ENCODE assay signal across 11 mouse cellular contexts in genomic region chr4:132247451-132247997, GRCm38 (mm10). TPM values are rescaled to one million over a fixed set of nuclear protein-coding genes. Genes with fewer than 3 reads are reported as not detected.
DNase-seq lines count a peak whose midpoint lies in the region; ATAC-seq and TF ChIP-seq lines count a peak whose summit lies in the region.
"Had no signal": no experiment of that assay in that cellular context is flagged by ENCODE, and none has a peak within 500 bp of the region (broad histone marks: within the 10 kb centered on the region; RNA-seq: fewer than 3 reads in every experiment).

No protein-coding gene starts in this region.

- peaks cover 45% of the 10 kb centered on the region for H3K36me3 ChIP-seq in heart, embryonic 15.5 days
- peaks cover 83% of the 10 kb centered on the region for H3K36me3 ChIP-seq in heart, embryonic 10.5 days
- H3K36me3 ChIP-seq in lung, embryonic 15.5 days = peaks cover 75% of the 10 kb centered on the region
- H3K36me3 ChIP-seq in liver, embryonic 13.5 days = peaks cover 82% of the 10 kb centered on the region

- H3K4me1 ChIP-seq in heart, embryonic 15.5 days (replicated peaks) = peaks cover 5% of the 10 kb centered on the region; the same call in 1 of the 2 replicates
- no peaks in the 10 kb centered on the region for H3K4me1 ChIP-seq in heart, embryonic 10.5 days
- H3K4me1 ChIP-seq in lung, embryonic 15.5 days = no peaks in the 10 kb centered on the region
- peaks cover 2% of the 10 kb centered on the region; the same call in 1 of the 2 replicates for H3K4me1 ChIP-seq in lung, adult 2 months (ENCODE audit: control insufficient read depth, insufficient read depth, low read length)
- peaks cover 39% of the 10 kb centered on the region for H3K4me1 ChIP-seq in liver, embryonic 13.5 days (replicated peaks)
- H3K4me1 ChIP-seq: forebrain, embryonic 13.5 days; midbrain, embryonic 10.5 days had no signal

- H3K4me3 ChIP-seq in heart, embryonic 15.5 days = no peak overlapping the region
- H3K4me3 ChIP-seq in heart, embryonic 10.5 days = no peak overlapping the region
- H3K4me3 ChIP-seq in lung, embryonic 15.5 days = no peak overlapping the region
- no peak overlapping the region for H3K4me3 ChIP-seq in lung, adult 2 months (replicated peaks; ENCODE audit: extremely low read depth, low read depth, low read length)
- no peak overlapping the region for H3K4me3 ChIP-seq in liver, embryonic 13.5 days (replicated peaks)
- H3K4me3 ChIP-seq: forebrain, embryonic 13.5 days; midbrain, embryonic 10.5 days had no signal

- no peaks in the 10 kb centered on the region for H3K9me3 ChIP-seq in heart, embryonic 15.5 days (replicated peaks)
- H3K9me3 ChIP-seq in heart, embryonic 10.5 days = no peaks in the 10 kb centered on the region
- no peaks in the 10 kb centered on the region for H3K9me3 ChIP-seq in lung, embryonic 15.5 days
- no peaks in the 10 kb centered on the region for H3K9me3 ChIP-seq in liver, embryonic 13.5 days (replicated peaks)
- H3K9me3 ChIP-seq: forebrain, embryonic 13.5 days; midbrain, embryonic 10.5 days had no signal

- H3K27ac ChIP-seq in heart, embryonic 15.5 days = 0 out of 2 replicates have a peak overlapping the region, but pooled peaks have one; percentile 13
- no peak overlapping the region for H3K27ac ChIP-seq in heart, embryonic 10.5 days
- H3K27ac ChIP-seq in lung, embryonic 15.5 days = 0 out of 2 replicates have a peak overlapping the region, but pooled peaks have one; percentile 22
- peak overlapping the region; percentile 30 for H3K27ac ChIP-seq in liver, embryonic 13.5 days
- H3K27ac ChIP-seq: midbrain, embryonic 10.5 days had no signal

- WGBS in heart, embryonic 15.5 days = 68% methylated on average over 5 of the region's 5 CpGs
- WGBS in heart, embryonic 10.5 days = 74% methylated on average over 5 of the region's 5 CpGs
- 68% methylated on average over 5 of the region's 5 CpGs for WGBS in lung, embryonic 15.5 days
- WGBS in lung, adult 2 months = 45% methylated on average over 5 of the region's 5 CpGs
- WGBS in liver, embryonic 13.5 days (ENCODE audit: insufficient replicate concordance) = 50% methylated on average over 5 of the region's 5 CpGs

- no peak for TF ChIP-seq POLR2A in lung, adult 2 months (IDR thresholded peaks at IDR 0.05; ENCODE audit: borderline replicate concordance, extremely low read depth, low read depth, low read length)

- no peak overlapping the region for H3K9ac ChIP-seq in heart, embryonic 15.5 days
- H3K9ac ChIP-seq in lung, embryonic 15.5 days = no peak overlapping the region
- no peak overlapping the region for H3K9ac ChIP-seq in liver, embryonic 13.5 days
- H3K9ac ChIP-seq: forebrain, embryonic 13.5 days had no signal

- H3K27me3 ChIP-seq in heart, embryonic 15.5 days = no peaks in the 10 kb centered on the region
- H3K27me3 ChIP-seq in heart, embryonic 10.5 days (ENCODE audit: insufficient read depth, poor library complexity, severe bottlenecking) = no peaks in the 10 kb centered on the region
- H3K27me3 ChIP-seq in lung, embryonic 15.5 days = no peaks in the 10 kb centered on the region
- H3K27me3 ChIP-seq in liver, embryonic 13.5 days = no peaks in the 10 kb centered on the region
- H3K27me3 ChIP-seq: forebrain, embryonic 13.5 days had no signal

- TF ChIP-seq CTCF in lung, adult 2 months (IDR thresholded peaks at IDR 0.05; ENCODE audit: insufficient read depth, low read length) = no peak

- ATAC-seq in heart, embryonic 15.5 days (replicated peaks; ENCODE audit: insufficient number of reproducible peaks, insufficient read depth, low FRiP score, low read depth) = peak; percentile 47; the same call in 1 of the 2 replicates
- peak; percentile 79 for ATAC-seq in lung, embryonic 15.5 days (ENCODE audit: borderline replicate concordance, extremely low read depth, low FRiP score, low TSS enrichment)
- ATAC-seq in liver, embryonic 13.5 days (ENCODE audit: low read depth) = peak; percentile 66
- ATAC-seq in monocyte, adult 5-6 weeks (replicated peaks; ENCODE audit: insufficient number of reproducible peaks, low FRiP score, low TSS enrichment, poor library complexity, severe bottlenecking) = peak; percentile 94
- no peak for ATAC-seq in erythroblast, adult 5-6 weeks (replicated peaks; ENCODE audit: low FRiP score, poor library complexity, severe bottlenecking)
- ATAC-seq: forebrain, embryonic 13.5 days had no signal

- no peak overlapping the region for H3K4me2 ChIP-seq in heart, embryonic 15.5 days
- H3K4me2 ChIP-seq in lung, embryonic 15.5 days = no peak overlapping the region
- no peak overlapping the region for H3K4me2 ChIP-seq in liver, embryonic 13.5 days
- H3K4me2 ChIP-seq: forebrain, embryonic 13.5 days had no signal

- DNase-seq in heart, embryonic 10.5 days (ENCODE audit: low spot score) = no peak
- no peak for DNase-seq in lung, adult 2 months
- no peak for DNase-seq in liver, embryonic 13.5 days
- DNase-seq in urinary bladder, adult 2 months (ENCODE audit: low spot score) = no peak
- DNase-seq: kidney, adult 11 months had no signal

RNA-seq across cellular contexts. Expression of gene Gmeb1, which starts 13.9 kb away (rescaled TPM):
- 23.3 and 28.0 TPM in 2 replicates for polyA plus RNA-seq in heart, embryonic 15.5 days (2015; fragmentation: Nextera tagmentation; extraction: Ambion mirVana)
- 32.5 and 37.6 TPM in 2 replicates for polyA plus RNA-seq in heart, embryonic 10.5 days (2016; fragmentation: Nextera tagmentation; extraction: Ambion mirVana)
- polyA plus RNA-seq in lung, embryonic 15.5 days (2015; fragmentation: Nextera tagmentation; extraction: Ambion mirVana) = 35.4 and 38.1 TPM in 2 replicates
- polyA plus RNA-seq in lung, adult 2 months (2012; rRNA removed) = 13.8 and 16.9 TPM in 2 replicates
- 16.9 and 17.3 TPM in 2 replicates for polyA plus RNA-seq in liver, embryonic 13.5 days (2015; fragmentation: Nextera tagmentation; extraction: Ambion mirVana)
- 17.3 to 29.1 TPM (median 20.7 TPM) in 3 replicates for total RNA-seq in monocyte, adult 5-6 weeks (2017)
- 7.5 and 12.5 TPM in 2 replicates for total RNA-seq in erythroblast, adult 5-6 weeks (2015; ENCODE audit: low replicate concordance)
- 10.3 and 12.5 TPM in 2 replicates for total RNA-seq in erythroblast, adult 5-6 weeks (2017; ENCODE audit: low replicate concordance)
- 9.7 and 12.1 TPM in 2 replicates for polyA plus RNA-seq in urinary bladder, adult 2 months (2012; rRNA removed)

RNA-seq across cellular contexts. Expression of gene Taf12, which starts 26.7 kb away (rescaled TPM):
- polyA plus RNA-seq in heart, embryonic 15.5 days (2015; fragmentation: Nextera tagmentation; extraction: Ambion mirVana) = 28.5 and 33.7 TPM in 2 replicates
- polyA plus RNA-seq in heart, embryonic 10.5 days (2016; fragmentation: Nextera tagmentation; extraction: Ambion mirVana) = 42.4 and 52.5 TPM in 2 replicates
- 46.0 and 48.5 TPM in 2 replicates for polyA plus RNA-seq in lung, embryonic 15.5 days (2015; fragmentation: Nextera tagmentation; extraction: Ambion mirVana)
- polyA plus RNA-seq in lung, adult 2 months (2012; rRNA removed) = 5.0 and 10.3 TPM in 2 replicates
- 53.3 and 62.2 TPM in 2 replicates for polyA plus RNA-seq in liver, embryonic 13.5 days (2015; fragmentation: Nextera tagmentation; extraction: Ambion mirVana)
- 16.0 to 41.7 TPM (median 37.0 TPM) in 3 replicates for total RNA-seq in monocyte, adult 5-6 weeks (2017)
- 10.2 and 13.0 TPM in 2 replicates for total RNA-seq in erythroblast, adult 5-6 weeks (2015; ENCODE audit: low replicate concordance)
- 8.9 and 18.8 TPM in 2 replicates for total RNA-seq in erythroblast, adult 5-6 weeks (2017; ENCODE audit: low replicate concordance)
- polyA plus RNA-seq in urinary bladder, adult 2 months (2012; rRNA removed) = 19.4 and 23.4 TPM in 2 replicates

RNA-seq across cellular contexts. Expression of gene Ythdf2, which starts 35.4 kb away (rescaled TPM):
- polyA plus RNA-seq in heart, embryonic 15.5 days (2015; fragmentation: Nextera tagmentation; extraction: Ambion mirVana) = 57.8 and 61.7 TPM in 2 replicates
- 76.0 and 91.6 TPM in 2 replicates for polyA plus RNA-seq in heart, embryonic 10.5 days (2016; fragmentation: Nextera tagmentation; extraction: Ambion mirVana)
- polyA plus RNA-seq in lung, embryonic 15.5 days (2015; fragmentation: Nextera tagmentation; extraction: Ambion mirVana) = 105 and 109 TPM in 2 replicates
- 13.9 and 17.1 TPM in 2 replicates for polyA plus RNA-seq in lung, adult 2 months (2012; rRNA removed)
- 40.3 and 48.5 TPM in 2 replicates for polyA plus RNA-seq in liver, embryonic 13.5 days (2015; fragmentation: Nextera tagmentation; extraction: Ambion mirVana)
- 47.1 to 94.4 TPM (median 48.4 TPM) in 3 replicates for total RNA-seq in monocyte, adult 5-6 weeks (2017)
- 14.0 and 16.1 TPM in 2 replicates for total RNA-seq in erythroblast, adult 5-6 weeks (2015; ENCODE audit: low replicate concordance)
- 15.0 and 43.1 TPM in 2 replicates for total RNA-seq in erythroblast, adult 5-6 weeks (2017; ENCODE audit: low replicate concordance)
- polyA plus RNA-seq in urinary bladder, adult 2 months (2012; rRNA removed) = 22.1 and 22.2 TPM in 2 replicates

RNA-seq across cellular contexts. Expression of gene Rab42, which starts 55.7 kb away (rescaled TPM):
- 1.5 and 2.0 TPM in 2 replicates for polyA plus RNA-seq in heart, embryonic 15.5 days (2015; fragmentation: Nextera tagmentation; extraction: Ambion mirVana)
- polyA plus RNA-seq in heart, embryonic 10.5 days (2016; fragmentation: Nextera tagmentation; extraction: Ambion mirVana) = 1.1 and 1.9 TPM in 2 replicates
- 1.4 and 2.5 TPM in 2 replicates for polyA plus RNA-seq in lung, embryonic 15.5 days (2015; fragmentation: Nextera tagmentation; extraction: Ambion mirVana)
- 1.9 and 2.0 TPM in 2 replicates for polyA plus RNA-seq in lung, adult 2 months (2012; rRNA removed)
- 0.44 and 1.2 TPM in 2 replicates for polyA plus RNA-seq in liver, embryonic 13.5 days (2015; fragmentation: Nextera tagmentation; extraction: Ambion mirVana)
- not detected in 3 replicates for total RNA-seq in monocyte, adult 5-6 weeks (2017)
- not detected in 2 replicates for total RNA-seq in erythroblast, adult 5-6 weeks (2015; ENCODE audit: low replicate concordance)
- total RNA-seq in erythroblast, adult 5-6 weeks (2017; ENCODE audit: low replicate concordance) = not detected in 2 replicates
- polyA plus RNA-seq in urinary bladder, adult 2 months (2012; rRNA removed) = 2.3 and 3.6 TPM in 2 replicates
